Mouse (Mus musculus): ENCODE results near the gene Dclk1.

The Dclk1 gene

DNA sequence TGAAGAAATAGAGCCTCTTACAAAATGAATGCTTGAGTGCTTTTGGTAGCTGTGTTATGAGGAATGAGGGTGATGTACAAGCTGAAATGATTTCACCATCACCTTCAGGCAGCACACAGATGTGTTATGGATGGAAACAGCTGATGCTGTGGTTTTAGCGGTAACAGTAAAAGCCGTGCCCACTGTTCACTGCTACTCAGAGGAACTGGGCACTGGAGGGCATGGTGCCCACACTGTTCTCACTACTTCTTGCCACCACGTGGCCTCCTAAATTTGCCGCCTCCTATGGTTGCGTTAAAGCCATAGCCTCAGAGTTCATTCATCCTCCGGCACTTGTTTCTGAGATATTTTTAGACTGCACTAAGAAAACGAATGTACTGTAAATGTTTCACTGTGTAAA is 18.0 kb downstream of the Dclk1 start:
- no peak for DNase-seq (ENCODE audit: low spot score)

DNA sequence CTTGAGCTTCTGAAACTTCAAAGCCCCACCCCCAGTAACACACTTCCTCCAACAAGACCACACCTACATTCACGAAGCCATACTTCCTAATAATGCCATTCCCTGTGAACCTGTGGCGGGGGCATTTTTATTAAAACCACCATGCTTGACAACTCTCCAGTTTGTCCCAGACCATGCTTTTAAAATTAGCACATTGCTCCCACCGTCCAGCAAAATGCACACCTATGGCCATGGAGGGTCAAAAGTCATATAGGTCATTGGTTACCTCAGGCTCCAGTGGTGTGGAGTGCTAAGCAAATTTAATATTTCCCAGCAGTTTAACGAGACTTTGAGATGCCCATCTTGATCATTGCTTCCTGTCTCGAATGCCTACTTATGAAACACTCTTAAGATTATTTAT is 23.9 kb downstream of the Dclk1 start:
- no peak for DNase-seq (ENCODE audit: low spot score)

GRCm38 (mm10) chr3:55269802-55270201 is 27.6 kb downstream of the Dclk1 start:
- no peak for DNase-seq (ENCODE audit: low spot score)

- DNase-seq (ENCODE audit: low spot score) = no peak
Observed at GRCm38 (mm10) chr3:55270345-55270744, 28.2 kb downstream of the Dclk1 start.

GRCm38 (mm10) chr3:55270920-55271319 is 28.8 kb downstream of the Dclk1 start:
- no peak for DNase-seq (ENCODE audit: low spot score)

DNA sequence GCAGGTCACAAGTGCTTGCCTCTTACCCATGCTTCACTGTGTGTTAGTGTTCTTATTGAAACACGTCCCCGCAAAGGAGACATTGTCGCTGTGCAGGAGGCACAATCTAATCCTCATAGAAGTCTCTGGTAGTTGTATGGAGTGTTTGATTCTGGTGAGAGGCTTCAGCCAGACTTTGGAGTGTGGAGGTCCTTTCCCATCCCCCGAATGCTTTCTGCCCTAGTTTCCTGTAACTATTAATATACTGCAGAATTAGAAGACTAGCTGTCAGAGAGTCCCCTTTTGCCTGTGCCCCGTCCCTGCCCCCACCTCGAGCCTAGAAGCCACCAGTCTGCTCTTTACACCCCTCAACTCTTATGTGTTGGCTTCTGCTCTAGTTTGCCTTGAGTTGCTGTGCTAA is 30.4 kb downstream of the Dclk1 start:
- DNase-seq (ENCODE audit: low spot score) = no peak

- no peak for DNase-seq (ENCODE audit: low spot score)
Observed at GRCm38 (mm10) chr3:55276446-55276845, 34.3 kb downstream of the Dclk1 start.

GRCm38 (mm10) chr3:55276851-55277250 is 34.7 kb downstream of the Dclk1 start:
- no peak for DNase-seq (ENCODE audit: low spot score)

DNA sequence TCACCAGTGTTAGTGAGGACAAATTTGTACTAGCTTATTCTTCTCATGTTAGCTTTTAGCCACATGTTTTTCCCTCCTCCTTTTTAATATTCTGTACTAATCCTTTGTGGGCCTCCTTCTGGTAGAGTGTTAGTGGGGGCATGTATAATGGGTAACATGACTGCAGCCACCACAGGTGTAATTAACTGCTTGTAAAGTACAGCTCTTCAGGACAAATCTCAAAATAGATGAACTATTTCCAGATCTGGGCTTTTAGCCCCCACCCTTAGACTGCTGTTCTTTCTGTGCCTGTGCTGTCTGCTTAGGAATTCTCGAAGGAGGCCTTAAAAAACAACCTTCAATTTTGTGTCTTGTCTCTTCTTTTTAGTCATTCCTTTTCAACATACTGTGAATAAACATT is 35.7 kb downstream of the Dclk1 start:
- DNase-seq (ENCODE audit: low spot score) = no peak

- DNase-seq (ENCODE audit: low spot score) = no peak
Observed at GRCm38 (mm10) chr3:55279923-55280322, 37.8 kb downstream of the Dclk1 start.

DNA sequence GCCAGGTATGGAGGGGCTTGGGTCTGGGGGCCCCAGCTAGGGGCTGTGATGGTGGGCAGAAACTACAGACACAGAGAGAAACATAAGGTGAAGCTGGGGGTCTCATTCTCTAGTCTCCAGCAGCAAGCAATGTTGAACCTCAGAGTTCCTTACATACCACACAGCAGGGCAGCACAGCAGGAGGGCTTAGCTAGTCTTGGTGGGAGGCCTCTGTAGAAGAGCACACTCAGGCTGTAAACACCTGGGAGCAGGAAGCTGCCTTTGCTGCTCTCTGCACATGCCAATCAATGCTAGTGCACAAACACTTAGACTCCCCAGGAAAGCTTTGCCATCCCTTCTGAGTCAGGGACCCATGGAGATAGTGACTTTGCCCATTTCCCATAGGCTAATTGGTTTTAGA is 38.3 kb downstream of the Dclk1 start:
- DNase-seq (ENCODE audit: low spot score) = no peak

- no peak for DNase-seq (ENCODE audit: low spot score)
Observed at GRCm38 (mm10) chr3:55284215-55284614, 42.1 kb downstream of the Dclk1 start.

- no peak for DNase-seq (ENCODE audit: low spot score)
Observed at GRCm38 (mm10) chr3:55288726-55289125, 46.6 kb downstream of the Dclk1 start.

DNA sequence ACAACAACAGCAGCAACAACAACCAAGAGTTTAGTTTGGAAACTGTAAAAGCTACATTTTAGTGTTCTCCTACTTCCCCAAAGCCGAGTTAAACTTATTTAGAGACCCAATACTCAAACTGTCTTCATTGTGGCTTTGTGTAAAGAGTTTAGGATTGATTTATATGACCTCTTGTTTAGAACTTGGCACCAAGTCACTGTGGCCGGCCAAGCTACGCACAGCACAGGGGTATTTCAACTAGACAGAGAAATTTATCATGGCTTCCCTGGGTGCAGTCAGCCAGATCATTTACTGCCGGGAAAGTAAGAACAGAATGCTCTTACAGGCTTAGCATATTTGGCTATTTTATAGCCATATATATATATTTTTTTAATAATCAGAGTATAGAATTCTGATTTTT is 49.8 kb downstream of the Dclk1 start:
- DNase-seq (ENCODE audit: low spot score) = no peak

GRCm38 (mm10) chr3:55292783-55293430 is 50.7 kb downstream of the Dclk1 start:
- DNase-seq (ENCODE audit: low spot score) = no peak

DNA sequence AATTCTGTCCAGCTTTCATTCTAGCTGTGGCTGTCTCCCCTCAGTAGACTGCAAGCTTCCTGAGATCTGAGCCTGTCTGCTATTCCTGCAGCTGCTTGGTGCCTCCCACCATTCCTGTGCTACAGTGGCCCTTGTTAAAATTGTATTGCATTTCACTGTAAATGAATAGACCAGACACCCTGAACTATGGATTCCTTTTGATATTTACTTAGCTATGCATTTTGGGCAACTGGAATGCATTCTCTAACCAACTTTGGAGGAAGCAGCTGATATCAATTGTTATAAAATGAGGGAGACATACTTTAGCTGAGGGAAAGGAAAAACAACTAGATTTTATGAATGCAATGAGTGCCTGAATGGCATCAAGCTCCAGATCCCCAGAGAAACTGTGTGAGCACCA is 63.5 kb downstream of the Dclk1 start:
- DNase-seq (ENCODE audit: low spot score) = no peak

- DNase-seq (ENCODE audit: low spot score) = no peak
Observed at GRCm38 (mm10) chr3:55307553-55308177, 65.5 kb downstream of the Dclk1 start.

DNA sequence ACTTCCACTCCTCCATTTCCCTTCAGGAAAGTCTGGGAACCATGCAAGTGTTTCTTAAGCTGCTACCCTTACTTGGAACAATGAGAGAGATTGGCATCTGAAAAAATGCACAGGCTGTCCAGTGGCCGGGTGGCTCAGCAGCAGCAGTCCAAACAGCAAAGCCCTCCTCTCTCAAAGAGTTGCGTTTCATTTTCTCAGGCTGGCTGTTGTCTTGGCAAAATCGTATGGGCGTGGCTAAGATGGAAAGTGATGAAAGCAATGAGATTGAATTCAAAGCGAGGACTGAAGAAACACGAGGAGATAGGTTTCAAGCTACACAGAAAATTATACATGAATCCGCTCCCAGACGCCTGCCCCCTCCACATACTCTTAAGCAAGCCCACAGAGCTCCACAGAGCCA is 67.8 kb downstream of the Dclk1 start:
- no peak for DNase-seq (ENCODE audit: low spot score)

GRCm38 (mm10) chr3:55315827-55316226 is 73.7 kb downstream of the Dclk1 start:
- DNase-seq (ENCODE audit: low spot score) = no peak

GRCm38 (mm10) chr3:55318021-55318420 is 75.9 kb downstream of the Dclk1 start:
- DNase-seq (ENCODE audit: low spot score) = no peak

- DNase-seq (ENCODE audit: low spot score) = no peak
Observed at GRCm38 (mm10) chr3:55320572-55320971, 78.4 kb downstream of the Dclk1 start.

GRCm38 (mm10) chr3:55324029-55324428 is 81.9 kb downstream of the Dclk1 start:
- no peak for DNase-seq (ENCODE audit: low spot score)

DNA sequence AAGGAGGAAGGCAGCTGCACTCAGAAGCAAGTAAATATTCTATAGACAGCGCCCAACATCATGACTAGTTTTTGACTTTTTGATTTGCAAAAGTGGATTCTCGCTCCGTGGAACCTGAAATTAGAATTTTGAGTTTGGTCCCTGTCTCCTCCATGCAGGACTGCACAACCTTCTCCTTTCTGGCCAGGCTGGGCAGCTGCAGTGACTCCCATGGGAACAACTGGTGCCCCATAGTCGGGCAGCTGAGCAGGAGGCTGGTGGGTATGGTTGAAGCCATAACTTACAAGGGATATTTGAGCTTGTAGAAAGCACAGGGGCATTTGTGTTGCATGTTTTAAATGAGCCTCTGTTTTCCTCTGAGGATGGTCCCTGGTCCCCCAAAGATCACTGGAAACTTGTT is 88.3 kb downstream of the Dclk1 start:
- DNase-seq (ENCODE audit: low spot score) = no peak

DNA sequence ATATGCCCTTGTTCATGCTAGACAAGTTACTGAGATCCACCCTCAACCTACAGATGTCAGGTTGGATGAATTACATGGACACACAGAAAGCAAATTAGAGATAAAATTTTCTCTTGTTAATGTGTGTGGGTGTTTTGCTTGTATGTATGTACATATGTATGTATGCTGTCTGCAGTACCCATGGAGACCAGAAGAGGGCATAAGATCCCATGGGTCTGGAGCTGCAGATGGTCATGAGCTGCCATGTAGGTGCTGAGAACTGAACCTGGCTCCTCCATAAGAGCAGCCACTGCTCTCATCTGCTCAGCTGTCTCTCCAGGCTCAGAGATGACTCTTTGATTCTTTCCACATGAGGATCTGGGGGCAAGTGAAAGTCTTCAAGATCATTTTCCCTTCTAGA is 89.5 kb downstream of the Dclk1 start:
- DNase-seq (ENCODE audit: low spot score) = no peak
